In the genomic region with DNA sequence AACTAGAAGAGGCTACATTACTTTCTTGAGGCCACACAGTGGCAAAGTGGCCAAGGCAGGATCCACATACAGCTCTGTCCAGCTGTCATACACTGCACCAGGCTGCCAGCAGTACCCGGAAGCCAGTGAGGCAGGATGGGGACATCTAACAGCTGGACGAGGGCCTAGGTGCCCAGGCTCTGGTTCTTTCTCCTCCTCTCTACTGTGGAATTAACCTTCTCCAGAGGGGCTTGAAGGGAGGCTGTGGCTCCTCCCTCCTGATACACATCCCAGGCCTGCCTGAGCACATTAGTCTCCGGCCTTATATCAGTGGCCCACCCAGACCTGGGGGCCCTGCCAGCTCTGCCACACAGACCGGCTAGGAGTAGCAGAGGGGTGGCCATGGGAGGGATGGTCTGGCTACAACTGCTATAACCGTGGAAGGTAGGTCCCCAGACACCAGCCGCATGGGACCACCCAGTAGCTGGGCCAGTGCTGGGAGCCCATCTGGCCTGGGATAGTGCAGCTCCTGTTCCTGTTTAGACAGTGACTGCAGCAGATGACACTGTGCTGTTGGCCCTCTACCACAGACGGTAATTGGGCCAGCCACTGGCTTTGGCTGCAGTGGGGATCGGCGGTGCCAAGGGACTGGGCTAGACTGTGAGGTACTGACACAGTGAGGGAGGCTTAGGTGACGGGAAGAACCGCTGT, we compare ENCODE assay signal across 8 mouse cellular contexts. TPM values are rescaled to one million over a fixed set of nuclear protein-coding genes. Genes with fewer than 3 reads are reported as not detected.
DNase-seq lines count a peak whose midpoint lies in the region; ATAC-seq and TF ChIP-seq lines count a peak whose summit lies in the region.

No protein-coding gene starts in this region.

- H3K4me3 ChIP-seq in E14TG2a.4 (replicated peaks; ENCODE audit: low read length) = peak overlapping the region; percentile 39; the same call in 1 of the 2 replicates
- no peak overlapping the region for H3K4me3 ChIP-seq in forebrain, embryonic 11.5 days (ENCODE audit: low read depth, low read length)
- no peak overlapping the region for H3K4me3 ChIP-seq in hindbrain, embryonic 14.5 days (replicated peaks; ENCODE audit: low read length)
- H3K4me3 ChIP-seq in midbrain, embryonic 14.5 days (replicated peaks; ENCODE audit: low read depth, low read length) = no peak overlapping the region

- peaks cover 23% of the 10 kb centered on the region for H3K4me1 ChIP-seq in E14TG2a.4 (replicated peaks; ENCODE audit: low read depth, low read length)
- H3K4me1 ChIP-seq in forebrain, embryonic 11.5 days (replicated peaks; ENCODE audit: control insufficient read depth, insufficient read depth, low read length) = peaks cover 17% of the 10 kb centered on the region
- peaks cover 24% of the 10 kb centered on the region for H3K4me1 ChIP-seq in hindbrain, embryonic 14.5 days (replicated peaks; ENCODE audit: control insufficient read depth, insufficient read depth, low read length)
- peaks cover 32% of the 10 kb centered on the region for H3K4me1 ChIP-seq in midbrain, embryonic 14.5 days (ENCODE audit: control insufficient read depth, insufficient read depth, low read length)

- H3K27me3 ChIP-seq in E14TG2a.4 (ENCODE audit: insufficient read depth, low read length) = no peaks in the 10 kb centered on the region
- H3K27me3 ChIP-seq in forebrain, embryonic 11.5 days (ENCODE audit: control insufficient read depth, insufficient read depth, low read length) = no peaks in the 10 kb centered on the region
- no peaks in the 10 kb centered on the region for H3K27me3 ChIP-seq in hindbrain, embryonic 14.5 days (ENCODE audit: control insufficient read depth, insufficient read depth, low read length)
- H3K27me3 ChIP-seq in midbrain, embryonic 14.5 days (ENCODE audit: control insufficient read depth, insufficient read depth, low read length) = no peaks in the 10 kb centered on the region

- ATAC-seq in forebrain, embryonic 11.5 days (replicated peaks; ENCODE audit: low FRiP score) = peak; percentile 51
- ATAC-seq in hindbrain, embryonic 14.5 days (ENCODE audit: low FRiP score) = peak; percentile 61; the same call in 1 of the 2 replicates
- no peak for ATAC-seq in midbrain, embryonic 14.5 days (ENCODE audit: low FRiP score, low TSS enrichment)

- no peak overlapping the region for H3K27ac ChIP-seq in forebrain, embryonic 11.5 days (ENCODE audit: low read depth, low read length)
- peak overlapping the region; percentile 41; the same call in 1 of the 2 replicates for H3K27ac ChIP-seq in hindbrain, embryonic 14.5 days
- H3K27ac ChIP-seq in midbrain, embryonic 14.5 days (replicated peaks; ENCODE audit: low read depth, low read length) = peak overlapping the region; percentile 6; the same call in 1 of the 2 replicates

- H3K36me3 ChIP-seq in E14TG2a.4 (ENCODE audit: insufficient read depth, low read length) = peaks cover 9% of the 10 kb centered on the region
- no peaks in the 10 kb centered on the region for H3K36me3 ChIP-seq in forebrain, embryonic 11.5 days (ENCODE audit: control insufficient read depth, insufficient read depth, low read length)
- peaks cover 10% of the 10 kb centered on the region for H3K36me3 ChIP-seq in hindbrain, embryonic 14.5 days (replicated peaks; ENCODE audit: control insufficient read depth, insufficient read depth)
- peaks cover 6% of the 10 kb centered on the region for H3K36me3 ChIP-seq in midbrain, embryonic 14.5 days (ENCODE audit: control insufficient read depth, insufficient read depth, low read length)

- H3K4me2 ChIP-seq in forebrain, embryonic 11.5 days (ENCODE audit: low read depth, low read length, severe bottlenecking) = no peak overlapping the region
- no peak overlapping the region for H3K4me2 ChIP-seq in hindbrain, embryonic 14.5 days (replicated peaks)
- H3K4me2 ChIP-seq in midbrain, embryonic 14.5 days (ENCODE audit: low read length) = no peak overlapping the region

- no peak for TF ChIP-seq CTCF in E14TG2a.4 (conservative IDR thresholded peaks at IDR 0.05; ENCODE audit: low read length)

- H3K9me3 ChIP-seq in E14TG2a.4 (ENCODE audit: low read length) = no peaks in the 10 kb centered on the region
- H3K9me3 ChIP-seq in forebrain, embryonic 11.5 days (ENCODE audit: control insufficient read depth, low read length) = no peaks in the 10 kb centered on the region
- H3K9me3 ChIP-seq in hindbrain, embryonic 14.5 days (ENCODE audit: control insufficient read depth, low read length) = no peaks in the 10 kb centered on the region
- H3K9me3 ChIP-seq in midbrain, embryonic 14.5 days (ENCODE audit: control insufficient read depth, low read length) = no peaks in the 10 kb centered on the region

- no peak overlapping the region for H3K9ac ChIP-seq in forebrain, embryonic 11.5 days (ENCODE audit: low read length)
- H3K9ac ChIP-seq in hindbrain, embryonic 14.5 days = no peak overlapping the region
- H3K9ac ChIP-seq in midbrain, embryonic 14.5 days (replicated peaks; ENCODE audit: low read length) = 0 out of 2 replicates have a peak overlapping the region, but pooled peaks have one; percentile 12

- peak; percentile 19 for DNase-seq in embryo, embryonic 10 days (ENCODE audit: low spot score)
- DNase-seq in embryo, embryonic 9.5 days (ENCODE audit: extremely low spot score) = no peak
- DNase-seq in forebrain, embryonic 11.5 days (ENCODE audit: low spot score) = no peak
- no peak for DNase-seq in hindbrain, embryonic 14.5 days (ENCODE audit: low spot score)
- peak; percentile 21 for DNase-seq in midbrain, embryonic 14.5 days
- DNase-seq in spleen, adult 12 weeks (ENCODE audit: low spot score) = no peak
- no peak for DNase-seq in urinary bladder, postnatal 10 days (ENCODE audit: low spot score)

- WGBS in forebrain, embryonic 11.5 days = 57% methylated on average over 11 of the region's 11 CpGs
- 53% methylated on average over 11 of the region's 11 CpGs for WGBS in hindbrain, embryonic 14.5 days
- WGBS in midbrain, embryonic 14.5 days = 57% methylated on average over 11 of the region's 11 CpGs

RNA-seq across cellular contexts. Expression of a gene that starts 37.5 kb away (rescaled TPM):
- 24.4 and 25.2 TPM in 2 replicates for polyA plus RNA-seq in forebrain, embryonic 11.5 days (2014; fragmentation: Nextera tagmentation; extraction: Ambion mirVana)
- polyA plus RNA-seq in hindbrain, embryonic 14.5 days (2014; fragmentation: Nextera tagmentation; extraction: Ambion mirVana) = 12.2 and 14.1 TPM in 2 replicates
- 2.1 and 10.1 TPM in 2 replicates for polyA plus RNA-seq in midbrain, embryonic 14.5 days (2014; fragmentation: Nextera tagmentation; extraction: Ambion mirVana)

RNA-seq across cellular contexts. Expression of a gene that starts 46.9 kb away (rescaled TPM):
- polyA plus RNA-seq in forebrain, embryonic 11.5 days (2014; fragmentation: Nextera tagmentation; extraction: Ambion mirVana) = 9.7 and 12.9 TPM in 2 replicates
- polyA plus RNA-seq in hindbrain, embryonic 14.5 days (2014; fragmentation: Nextera tagmentation; extraction: Ambion mirVana) = 67.2 and 67.5 TPM in 2 replicates
- polyA plus RNA-seq in midbrain, embryonic 14.5 days (2014; fragmentation: Nextera tagmentation; extraction: Ambion mirVana) = 44.4 and 51.1 TPM in 2 replicates

Comparison
In these comparisons a context has a peak if more than half of its experiments do, and no peak if none do; other contexts are left out.
1. DNase-seq: peak in embryo, embryonic 10 days (single experiment) and midbrain, embryonic 14.5 days (single experiment); none in embryo, embryonic 9.5 days (single experiment), forebrain, embryonic 11.5 days (single experiment), hindbrain, embryonic 14.5 days (single experiment), spleen, adult 12 weeks (single experiment) and urinary bladder, postnatal 10 days (single experiment).